Mouse (Mus musculus) left cerebral cortex, adult 2 months (tissue): Measurements from ENCODE around the gene Dst. TPM values are rescaled to one million over a fixed set of nuclear protein-coding genes. Genes with fewer than 3 reads are reported as not detected.
"Not testable (repeated sequence)": the region's sequence is repeated elsewhere in the genome, so short reads cannot be mapped to it uniquely, and the experiment has no call there.

Experiments
- DNase-seq, 2 experiments: peaks; one replicate each; pipeline ENCODE4 v3.0.0; 2021 to 2022; ENCODE audit warnings: low spot score in 2 of 2, mixed read lengths in 1 of 2; ENCODE audit errors: extremely low spot score in 1 of 2
- H3K27ac ChIP-seq: fragments of 200-600 bp; 2 replicates; pipeline ENCODE4 v1.8.1; 2022
- H3K4me3 ChIP-seq: fragments of 200-600 bp; 2 replicates; pipeline ENCODE4 v1.8.1; 2022
- CTCF ChIP-seq: fragments of 200-600 bp; IDR thresholded peaks from 2 replicates; pipeline ENCODE4 v1.8.1; 2022; ENCODE audit warnings: antibody characterized with exemption, mild to moderate bottlenecking, moderate library complexity
- intact Hi-C: fragments of 180-260 bp; cut with DNase I; formaldehyde crosslinking; loops from one replicate; pipeline ENCODE4 v1.15.1; 2025
- microRNA-seq, 2 experiments: library from miRNA; unstranded; fragments of <30 nt; microRNA quantifications; one replicate each; pipeline ENCODE4 v1.2.0; 2021
- total RNA-seq, 2 experiments: library from RNA; stranded (reverse); gene quantifications; 2 replicates each; pipeline ENCODE4 v1.2.3; 2021

The Dst gene
- total RNA-seq, 2 experiments from 2014 or later: 264 to 266 TPM

DNA sequence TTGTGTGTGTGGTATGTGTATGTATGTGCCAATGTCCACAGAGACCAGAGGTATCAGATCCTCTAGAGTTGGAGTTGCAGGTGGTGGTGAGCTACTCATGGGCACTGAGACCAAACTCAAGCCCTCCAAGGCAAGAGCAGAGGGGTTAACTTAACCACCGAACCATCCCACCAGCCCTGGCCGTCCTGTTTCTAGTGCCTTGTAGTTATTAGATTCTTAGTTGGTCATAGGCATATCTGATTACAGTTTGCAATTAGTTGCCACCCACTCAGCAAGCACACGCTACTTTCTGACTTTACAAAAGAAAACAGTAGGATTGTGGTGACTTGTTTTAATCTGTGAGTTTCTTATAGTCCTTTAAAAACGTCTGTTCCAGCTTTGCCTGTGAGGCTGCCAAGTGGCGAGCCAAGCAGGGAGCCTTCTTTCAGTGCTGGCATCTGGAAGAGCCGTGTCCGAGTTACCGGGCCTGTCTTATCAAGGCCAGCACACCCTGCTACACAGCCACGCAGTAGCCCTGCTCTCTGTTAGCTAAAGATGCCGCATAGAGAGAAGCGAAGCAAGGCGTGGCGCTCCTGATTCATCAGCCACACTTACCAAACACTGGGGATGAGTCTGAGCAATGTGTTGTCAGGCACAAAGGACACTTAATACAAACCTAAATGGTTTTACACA lies 392.4 kb downstream of the Dst start:
- DNase-seq: no peak
- no peak for TF ChIP-seq CTCF
- intact Hi-C loops: no loop called here
- H3K27ac ChIP-seq: no peak overlapping the region
- H3K4me3 ChIP-seq: no peak overlapping the region

DNA sequence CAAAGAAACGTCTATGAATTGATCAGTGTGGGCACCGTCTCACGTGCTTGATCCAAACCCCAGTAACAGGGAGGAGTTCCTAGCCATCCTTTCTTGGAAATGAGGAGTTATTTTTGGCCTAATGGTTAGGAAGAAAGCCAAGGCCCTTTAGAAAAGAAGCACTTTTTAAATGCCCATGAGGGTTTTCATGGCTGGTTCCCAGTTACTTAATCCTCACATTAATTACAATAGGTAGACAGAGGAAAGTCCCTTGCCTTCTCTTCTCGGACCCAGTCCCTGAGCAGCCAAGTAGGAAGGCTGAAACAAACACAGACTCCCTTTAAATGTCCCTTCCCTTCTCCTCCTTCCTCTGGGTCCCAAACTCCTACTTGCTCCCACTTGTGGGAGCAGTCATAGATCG lies 396.2 kb downstream of the Dst start:
- no peak overlapping the region for H3K27ac ChIP-seq
- no peak for DNase-seq
- H3K4me3 ChIP-seq: no peak overlapping the region
- intact Hi-C loops: no loop called here
- TF ChIP-seq CTCF: no peak

DNA sequence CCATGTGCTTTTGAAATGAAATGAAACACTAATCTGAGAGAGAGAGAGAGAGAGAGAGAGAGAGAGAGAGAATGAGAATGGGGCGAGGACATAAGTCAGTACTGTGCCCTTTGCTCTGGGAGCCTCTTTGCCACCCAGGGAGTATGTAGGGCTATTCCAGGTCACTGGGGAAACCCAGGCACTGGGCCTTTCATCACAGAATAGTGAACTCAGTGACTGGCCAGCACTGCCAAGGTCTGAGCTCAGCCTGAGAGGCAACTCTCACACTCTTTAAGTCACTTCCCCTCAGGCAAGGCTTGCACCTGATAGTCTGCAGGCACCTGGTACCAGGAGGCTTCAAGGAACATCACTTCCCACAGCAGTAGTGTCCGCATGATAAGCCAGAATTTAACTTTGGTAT lies 398.7 kb downstream of the Dst start:
- Histone ChIP-seq H3K4me3 (no peak overlapping the region), H3K27ac (no peak overlapping the region)
- no peak for DNase-seq
- no peak for TF ChIP-seq CTCF
- intact Hi-C loops: no loop called here

DNA sequence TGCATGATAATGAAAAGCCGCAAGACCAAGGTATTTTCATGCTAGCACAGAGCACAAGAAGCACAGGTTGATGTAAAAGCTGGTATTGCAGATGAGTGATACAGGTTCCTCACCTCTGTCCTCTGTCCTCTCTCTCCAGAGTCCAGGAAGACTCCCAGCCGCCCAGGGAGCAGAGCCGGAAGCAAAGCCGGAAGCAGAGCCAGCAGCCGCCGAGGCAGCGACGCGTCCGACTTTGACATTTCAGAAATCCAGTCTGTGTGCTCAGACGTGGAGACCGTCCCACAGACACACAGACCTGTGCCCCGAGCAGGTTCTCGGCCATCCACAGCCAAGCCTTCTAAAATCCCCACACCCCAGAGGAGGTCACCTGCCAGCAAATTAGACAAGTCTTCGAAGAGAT lies 399.2 kb downstream of the Dst start:
- intact Hi-C loops: no loop called here
- no peak for DNase-seq

DNA sequence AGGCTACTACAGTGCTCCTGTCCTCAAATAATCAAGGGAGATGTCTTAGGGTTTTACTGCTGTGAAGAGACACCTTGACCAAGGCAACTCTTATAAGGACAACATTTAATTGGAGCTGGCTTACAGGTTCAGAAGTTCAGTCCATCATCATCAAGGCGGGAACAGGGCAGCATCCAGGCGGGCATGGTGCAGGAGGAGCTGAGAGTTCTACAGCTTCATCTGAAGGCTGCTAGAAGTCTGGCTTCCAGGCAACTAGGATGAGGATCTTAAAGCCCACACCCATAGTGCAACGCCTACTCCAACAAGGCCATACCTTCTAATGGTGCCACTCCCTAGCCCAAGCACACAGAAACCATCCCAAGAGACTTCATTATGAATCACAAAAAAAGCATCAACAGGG lies 400.8 kb downstream of the Dst start:
- intact Hi-C loops, DNase-seq, H3K27ac ChIP-seq, H3K4me3 ChIP-seq: not testable (repeated sequence)

More for the DNA sequence above, 399.2 kb downstream of the Dst start:
- Histone ChIP-seq H3K4me3 (no peak overlapping the region), H3K27ac (no peak overlapping the region)
- no peak for TF ChIP-seq CTCF

DNA sequence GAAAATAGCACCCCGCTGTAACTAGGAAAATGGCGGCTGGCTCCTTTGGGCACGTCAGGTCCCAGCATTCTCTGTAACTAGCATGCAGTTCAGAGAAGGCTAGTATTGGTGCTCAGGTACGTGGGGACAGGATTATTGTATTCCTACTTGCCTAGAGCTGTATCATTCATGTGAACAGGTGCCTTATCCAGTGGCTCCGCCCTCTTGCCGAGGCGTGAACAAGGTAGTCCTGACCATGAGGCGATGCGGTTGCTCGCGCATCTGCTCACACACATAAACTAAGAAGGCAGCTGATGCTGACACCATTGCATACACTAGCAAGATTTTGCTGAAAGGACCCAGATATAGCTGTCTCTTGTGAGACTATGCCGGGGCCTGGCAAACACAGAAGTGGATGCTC lies 401.4 kb downstream of the Dst start:
- Histone ChIP-seq H3K27ac (no peak overlapping the region), H3K4me3 (no peak overlapping the region)
- intact Hi-C loops: no loop called here
- TF ChIP-seq CTCF: no peak
- DNase-seq: no peak

DNA sequence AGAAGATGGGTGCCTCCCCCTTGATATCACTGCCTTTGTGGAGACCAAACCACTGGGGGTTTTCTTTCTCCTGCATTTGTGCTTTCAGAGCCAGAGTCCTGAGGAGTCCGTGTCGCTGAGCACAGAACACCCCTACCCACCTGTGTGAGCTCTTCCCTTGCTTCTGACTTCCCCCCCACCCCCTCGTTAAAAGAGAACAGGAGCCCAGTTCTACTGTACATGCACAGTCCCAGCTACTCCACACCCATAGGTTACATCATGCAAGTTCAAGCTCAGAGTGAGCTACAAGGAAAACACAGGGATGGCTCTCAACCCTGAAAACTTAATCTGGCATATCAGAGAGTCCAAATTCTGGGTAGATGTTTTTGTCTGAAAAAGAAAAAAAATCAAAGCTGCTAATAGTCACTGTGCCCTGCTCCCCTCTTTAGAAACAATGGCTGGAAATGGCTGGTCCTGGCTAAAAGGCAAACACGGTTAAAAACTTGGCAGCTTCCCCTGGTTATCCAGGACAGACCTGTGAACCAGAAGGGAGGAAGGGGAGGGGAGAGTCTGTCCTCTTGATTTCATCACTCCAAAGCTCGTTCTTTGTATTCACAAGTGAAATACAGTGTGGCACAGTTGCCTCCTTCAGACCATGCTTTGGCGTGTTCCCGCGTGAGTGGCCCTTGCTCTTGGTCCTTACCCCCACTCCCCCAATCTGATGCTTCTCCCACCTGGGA lies 402.7 kb downstream of the Dst start:
- H3K4me3 ChIP-seq: no peak overlapping the region
- no peak for DNase-seq
- no peak overlapping the region for H3K27ac ChIP-seq
- TF ChIP-seq CTCF: no peak
- intact Hi-C loops: no loop called here

DNA sequence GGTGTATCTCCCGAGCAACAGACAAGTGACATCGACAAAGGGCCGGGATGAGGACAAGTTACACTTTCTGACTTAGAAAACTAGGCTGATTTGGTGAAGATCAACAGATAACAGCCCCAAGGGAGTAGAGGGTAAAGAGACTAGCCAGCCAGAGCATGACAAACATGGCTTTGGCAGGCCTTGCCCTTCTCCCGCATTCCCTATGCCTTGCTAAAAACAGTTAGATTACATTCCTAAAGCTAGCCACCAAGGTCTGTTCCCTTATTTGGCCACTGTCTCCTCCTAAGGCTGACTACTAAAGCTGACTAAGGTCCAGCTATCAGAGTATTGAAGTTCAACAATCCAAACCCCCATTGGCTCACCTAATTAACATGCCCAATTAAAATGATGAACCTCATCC lies 404.8 kb downstream of the Dst start:
- intact Hi-C loops: no loop called here
- Histone ChIP-seq H3K27ac (no peak overlapping the region), H3K4me3 (no peak overlapping the region)
- DNase-seq: no peak
- TF ChIP-seq CTCF: no peak

DNA sequence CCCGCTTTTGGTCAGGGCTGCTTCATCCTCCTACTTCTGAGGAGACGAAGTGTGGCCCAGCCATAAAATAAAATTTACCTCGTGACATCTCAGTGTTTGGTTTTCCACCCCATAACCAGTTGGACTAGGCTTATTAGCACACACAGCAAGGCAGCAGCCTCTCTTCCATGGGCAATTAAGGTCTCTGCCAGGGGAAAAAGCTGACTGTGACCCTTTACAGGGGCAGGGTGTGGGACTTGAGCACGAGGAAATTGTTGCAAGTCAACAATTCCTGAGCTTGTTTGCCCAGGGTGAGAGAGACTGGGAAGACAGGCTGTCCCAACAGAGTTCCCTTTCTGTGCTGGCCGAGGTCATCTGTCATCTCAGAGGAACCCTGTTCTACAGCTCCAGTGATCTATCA lies 407.4 kb downstream of the Dst start:
- DNase-seq: no peak
- TF ChIP-seq CTCF: no peak
- intact Hi-C loops: no loop called here
- Histone ChIP-seq H3K27ac (no peak overlapping the region), H3K4me3 (no peak overlapping the region)

DNA sequence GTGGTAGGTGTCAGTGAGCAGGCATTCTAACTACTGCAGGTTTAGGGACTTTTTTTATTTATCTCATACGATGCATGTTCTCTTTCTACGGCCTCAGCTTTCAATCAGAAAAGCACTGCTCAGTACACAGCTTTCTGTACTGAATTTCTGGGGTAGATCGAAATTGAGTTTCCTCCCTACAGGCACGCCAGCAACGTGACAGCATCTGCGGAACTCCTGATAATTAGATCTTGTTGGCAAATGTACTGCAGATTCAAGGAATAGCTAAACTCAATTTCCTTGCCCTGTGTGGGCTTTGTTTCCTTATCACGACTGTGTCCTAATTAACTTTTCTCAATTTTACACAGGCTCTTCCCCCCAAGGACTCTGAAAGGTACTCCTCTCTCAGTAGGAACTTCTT lies 416.2 kb downstream of the Dst start:
- intact Hi-C loops: no loop called here
- DNase-seq: no peak
- TF ChIP-seq CTCF: no peak
- Histone ChIP-seq H3K4me3 (no peak overlapping the region), H3K27ac (no peak overlapping the region)

DNA sequence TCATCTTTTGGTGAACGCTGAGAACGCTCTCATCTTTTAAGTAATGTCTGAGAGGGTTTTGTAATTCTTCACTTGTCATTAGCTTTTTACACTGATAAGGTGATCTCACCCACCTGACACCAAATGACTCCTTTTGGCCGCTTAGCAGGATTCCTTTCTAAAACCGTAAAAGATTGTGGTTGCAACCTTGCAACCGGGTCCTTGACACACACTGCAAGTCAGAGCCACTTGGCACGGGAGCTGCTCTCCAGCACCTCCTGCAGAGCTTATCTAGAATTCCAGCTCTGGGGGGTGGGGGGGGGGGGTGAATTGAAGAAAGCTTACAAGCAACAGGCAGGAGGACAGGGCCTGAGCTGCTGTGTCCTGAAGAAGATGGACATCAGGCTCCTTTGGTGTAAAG lies 420.6 kb downstream of the Dst start:
- Histone ChIP-seq H3K27ac (no peak overlapping the region), H3K4me3 (no peak overlapping the region)
- intact Hi-C loops: no loop called here
- no peak for DNase-seq
- no peak for TF ChIP-seq CTCF

DNA sequence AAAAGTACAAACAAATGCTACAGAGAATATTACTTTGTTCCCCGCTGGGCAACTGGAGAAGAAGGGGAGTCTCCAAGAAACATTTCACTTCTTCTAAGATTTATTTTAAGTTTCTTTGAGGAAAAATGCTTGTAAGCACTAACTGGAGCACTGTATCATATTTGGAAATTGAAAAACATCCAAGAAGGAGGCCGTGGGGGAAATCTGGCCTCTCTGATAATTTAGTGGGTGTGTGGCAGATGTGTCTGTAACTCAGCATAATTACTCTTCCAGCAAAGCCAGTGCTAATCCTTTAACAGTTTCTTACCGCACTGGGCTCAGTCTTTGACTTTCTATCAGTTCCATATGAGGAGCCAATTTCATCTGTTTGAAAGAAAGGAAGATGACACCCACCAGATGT lies 423.7 kb downstream of the Dst start:
- TF ChIP-seq CTCF: no peak
- H3K4me3 ChIP-seq: no peak overlapping the region
- intact Hi-C loops: no loop called here
- no peak overlapping the region for H3K27ac ChIP-seq
- DNase-seq: no peak

Small RNAs within 50 kb of the gene (microRNA-seq; reads per million reads assigned to microRNA genes)
- gene Mir6896: 1.2 reads per million in 2 experiments

Other genes with a start within 250 kb of the Dst start
- gene Prim2, start 238.4 kb upstream of the Dst start, total RNA-seq: 1 to 10 TPM; 7.5 to 7.8 TPM
- 10 to 100 TPM; 29.7 to 31.0 TPM for gene Rab23, start 188.3 kb upstream of the Dst start, total RNA-seq
- gene Bag2, start 150.4 kb upstream of the Dst start, total RNA-seq: 10 to 100 TPM; 11.6 to 12.9 TPM
- gene Zfp451, start 93.6 kb upstream of the Dst start, total RNA-seq: 10 to 100 TPM; 59.9 to 64.7 TPM
- gene Bend6, start 409 bp upstream of the Dst start, total RNA-seq: 100 to 1,000 TPM; 135 to 139 TPM